Mouse (Mus musculus) forebrain, embryonic 13.5 days (tissue): ENCODE measurements around the gene Nif3l1. TPM values are rescaled to one million over a fixed set of nuclear protein-coding genes. Genes with fewer than 3 reads are reported as not detected.
A peak's percentile ranks its signal among the peaks of the same experiment; 100 is the strongest.

ENCODE experiments used
- ATAC-seq: fragments of 200-750 bp; cut with Nextera tagmentation; 2 replicates; pipeline ENCODE4 v1.8.0; 2017
- H3K27ac ChIP-seq: fragments of 300-500 bp; sonication (generic); 2 replicates; pipeline ENCODE4 v1.5.1; 2015; ENCODE audit warnings: inconsistent platforms, mild to moderate bottlenecking, moderate library complexity
- H3K27me3 ChIP-seq: fragments of 300-500 bp; sonication (generic); 2 replicates; pipeline ENCODE4 v1.6.1; 2015; ENCODE audit warnings: mild to moderate bottlenecking, inconsistent platforms
- H3K36me3 ChIP-seq: fragments of 300-500 bp; sonication (generic); 2 replicates; pipeline ENCODE4 v1.6.1; 2015; ENCODE audit warnings: mild to moderate bottlenecking, inconsistent platforms; ENCODE audit not compliant: poor library complexity, severe bottlenecking
- H3K4me1 ChIP-seq: fragments of 300-500 bp; sonication (generic); 2 replicates; pipeline ENCODE4 v1.6.1; 2015; ENCODE audit warnings: inconsistent platforms
- H3K4me2 ChIP-seq: fragments of 300-500 bp; sonication (generic); 2 replicates; pipeline ENCODE4 v1.6.1; 2015; ENCODE audit warnings: inconsistent platforms, mild to moderate bottlenecking, moderate library complexity
- H3K4me3 ChIP-seq: fragments of 300-500 bp; sonication (generic); 2 replicates; pipeline ENCODE4 v1.5.1; 2015; ENCODE audit warnings: mild to moderate bottlenecking, inconsistent platforms
- H3K9ac ChIP-seq: fragments of 300-500 bp; sonication (generic); 2 replicates; pipeline ENCODE4 v1.6.1; 2015; ENCODE audit warnings: mild to moderate bottlenecking, inconsistent platforms
- H3K9me3 ChIP-seq: fragments of 300-500 bp; sonication (generic); replicated peaks from 2 replicates; pipeline ENCODE4 v1.6.1; 2016; ENCODE audit warnings: inconsistent platforms
- WGBS: fragments of 180-500 bp; shearing (Covaris S2); methylation state at CpG from one replicate; pipeline ENCODE4 v1.1.7; 2015; 5-methylcytosine and 5-hydroxymethylcytosine counted together
- polyA plus RNA-seq: library from polyadenylated mRNA; unstranded; fragments of >200 nt; fragmentation: Nextera tagmentation; extraction: Ambion mirVana; gene quantifications from 2 replicates; pipeline ENCODE4 v1.2.1, GENCODE M21; 2015

Gene Nif3l1
- polyA plus RNA-seq: 64.1 and 64.8 TPM in 2 replicates

DNA sequence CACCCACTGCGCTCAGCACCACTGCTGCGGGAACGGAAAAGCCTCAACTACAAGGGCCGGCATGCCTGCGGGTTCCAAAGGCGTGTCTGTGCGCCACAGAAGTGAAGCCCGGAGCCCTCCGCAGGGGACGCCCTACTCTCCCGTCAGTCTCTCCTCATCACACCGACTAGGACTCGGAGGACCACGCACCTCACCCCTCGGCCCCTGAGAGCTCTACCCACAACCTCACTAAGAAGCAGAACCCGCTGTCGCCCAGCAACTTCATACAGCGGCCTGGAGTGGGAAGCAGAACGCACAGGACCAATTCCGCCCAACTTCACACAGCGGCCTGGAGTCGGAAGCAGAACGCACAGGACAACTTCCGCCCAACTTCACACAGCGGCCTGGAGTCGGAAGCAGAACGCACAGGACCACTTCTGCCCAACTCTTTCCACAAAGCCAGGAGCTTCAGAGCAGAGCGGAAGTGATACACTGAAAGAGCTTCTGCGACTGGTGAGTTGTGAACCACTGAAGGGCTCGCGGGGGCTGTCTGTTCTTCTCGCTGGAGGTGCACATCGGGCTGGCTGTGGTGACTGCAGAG, at the start of gene Nif3l1, which contains the start of gene Ppil3:
Nif3l1 (plus strand) TSS at position 9 of the 580 bp plus-strand sequence.
Ppil3 (minus strand) TSS at position 344 of the 580 bp plus-strand sequence.
- H3K4me2 ChIP-seq: peak within 1 kb of the TSS; percentile 69
- H3K27me3 ChIP-seq: no peaks in the 10 kb centered on the region
- peak within 1 kb of the TSS; percentile 88 for H3K27ac ChIP-seq
- H3K4me3 ChIP-seq: peak within 1 kb of the TSS; percentile 68
- ATAC-seq: peak; percentile 97
- no peaks in the 10 kb centered on the region for H3K9me3 ChIP-seq
- peaks cover 34% of the 10 kb centered on the region for H3K36me3 ChIP-seq
- H3K4me1 ChIP-seq: peaks cover 20% of the 10 kb centered on the region
- H3K9ac ChIP-seq: peak within 1 kb of the TSS; percentile 85
- WGBS: under 1% methylated on average over 33 of the region's 33 CpGs

DNA sequence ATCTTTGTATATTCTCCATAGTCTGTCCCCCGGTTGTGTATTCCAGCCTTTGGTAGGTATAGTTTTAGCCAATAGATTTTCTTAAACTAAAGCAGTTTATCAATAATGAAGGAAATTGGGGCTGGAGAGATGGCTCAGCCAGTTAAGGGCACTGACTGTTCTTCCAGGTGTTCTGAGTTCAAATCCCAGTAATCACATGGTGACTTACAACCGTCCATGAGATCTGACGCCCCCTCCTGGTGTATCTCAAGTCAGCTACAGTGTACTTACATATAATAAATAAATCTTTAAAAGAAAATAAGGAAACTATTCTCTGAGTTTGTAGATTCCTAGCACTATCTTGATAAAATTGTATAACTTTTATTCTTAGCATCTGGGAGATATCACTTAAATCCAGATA, 49.6 kb upstream of the Nif3l1 start:
- no peak for ATAC-seq
- H3K4me1 ChIP-seq: peaks cover 24% of the 10 kb centered on the region
- H3K4me3 ChIP-seq: no peak overlapping the region
- H3K36me3 ChIP-seq: peaks cover 55% of the 10 kb centered on the region
- WGBS: 93% methylated on average over 3 of the region's 3 CpGs
- no peak overlapping the region for H3K27ac ChIP-seq
- no peak overlapping the region for H3K4me2 ChIP-seq
- H3K9me3 ChIP-seq: no peaks in the 10 kb centered on the region
- H3K27me3 ChIP-seq: no peaks in the 10 kb centered on the region
- no peak overlapping the region for H3K9ac ChIP-seq

DNA sequence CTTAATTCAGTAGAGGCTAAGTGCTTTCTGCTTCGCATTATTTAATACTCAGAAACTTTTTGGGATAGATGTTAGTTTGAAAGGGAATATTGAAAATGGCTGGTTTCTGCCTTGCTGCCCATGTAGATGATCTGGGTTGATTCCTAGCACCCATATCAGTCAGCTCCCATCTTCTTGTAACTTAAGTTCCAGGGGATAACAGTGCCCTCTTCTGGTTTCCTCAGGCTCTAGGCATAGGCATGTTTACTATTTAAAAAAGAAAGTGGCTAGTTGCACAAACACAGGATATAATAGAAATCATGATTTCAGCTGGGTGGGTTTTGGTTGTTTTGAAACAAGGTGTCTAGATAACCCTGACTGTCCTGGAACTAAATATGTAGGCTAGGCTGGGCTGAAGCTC, 48.8 kb upstream of the Nif3l1 start:
- peaks cover 24% of the 10 kb centered on the region for H3K4me1 ChIP-seq
- no peaks in the 10 kb centered on the region for H3K9me3 ChIP-seq
- WGBS: 89% methylated on average over 1 of the region's 1 CpGs
- no peak overlapping the region for H3K9ac ChIP-seq
- H3K4me2 ChIP-seq: no peak overlapping the region
- H3K27ac ChIP-seq: no peak overlapping the region
- H3K4me3 ChIP-seq: no peak overlapping the region
- ATAC-seq: no peak
- H3K27me3 ChIP-seq: no peaks in the 10 kb centered on the region
- peaks cover 63% of the 10 kb centered on the region for H3K36me3 ChIP-seq

DNA sequence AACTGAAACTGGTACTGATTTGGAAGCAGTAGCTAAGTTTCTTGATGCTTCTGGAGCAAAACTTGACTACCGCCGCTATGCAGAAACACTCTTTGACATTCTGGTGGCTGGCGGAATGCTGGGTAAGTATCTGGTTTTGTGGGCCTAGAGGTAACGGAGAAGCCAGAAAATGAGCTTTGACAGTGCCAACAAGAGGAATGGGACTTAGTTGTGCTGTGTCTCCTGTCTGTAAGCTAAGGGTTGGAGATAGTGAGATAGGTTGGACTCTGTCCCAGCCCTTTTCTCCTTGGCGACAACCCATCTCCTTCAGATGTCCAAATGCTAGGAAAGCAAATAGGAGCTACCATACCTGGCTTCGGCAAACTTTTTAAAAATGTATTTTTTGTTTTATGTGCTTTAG, 47.2 kb upstream of the Nif3l1 start:
- Histone ChIP-seq H3K9ac (no peak overlapping the region), H3K4me1 (peaks cover 14% of the 10 kb centered on the region), H3K9me3 (no peaks in the 10 kb centered on the region), H3K36me3 (peaks cover 78% of the 10 kb centered on the region), H3K27ac (no peak overlapping the region), H3K27me3 (no peaks in the 10 kb centered on the region), H3K4me2 (no peak overlapping the region), H3K4me3 (no peak overlapping the region)
- 93% methylated on average over 6 of the region's 6 CpGs for WGBS
- no peak for ATAC-seq

DNA sequence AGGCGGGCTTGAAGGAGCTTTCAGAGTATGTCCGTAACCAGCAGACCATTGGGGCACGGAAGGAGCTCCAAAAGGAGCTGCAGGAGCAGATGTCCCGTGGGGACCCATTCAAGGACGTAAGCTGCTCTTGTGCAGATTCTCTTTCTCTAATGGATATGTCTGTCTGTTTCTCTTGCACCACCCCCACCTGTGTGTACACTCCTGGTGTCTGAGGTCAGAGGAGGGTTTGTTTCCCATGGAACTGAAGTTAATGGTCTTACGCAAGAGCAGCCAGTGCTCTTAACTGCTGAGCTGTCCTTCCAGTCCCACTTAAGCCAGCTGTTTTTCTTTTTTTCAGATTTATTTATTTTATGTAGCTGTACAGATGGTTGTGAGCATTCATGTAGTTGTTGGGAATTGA, 43.6 kb upstream of the Nif3l1 start:
- Histone ChIP-seq H3K36me3 (peaks cover 88% of the 10 kb centered on the region), H3K4me1 (no peaks in the 10 kb centered on the region), H3K27ac (no peak overlapping the region), H3K9me3 (no peaks in the 10 kb centered on the region), H3K4me2 (no peak overlapping the region), H3K4me3 (no peak overlapping the region), H3K27me3 (no peaks in the 10 kb centered on the region), H3K9ac (no peak overlapping the region)
- ATAC-seq: no peak
- WGBS: 91% methylated on average over 6 of the region's 6 CpGs

DNA sequence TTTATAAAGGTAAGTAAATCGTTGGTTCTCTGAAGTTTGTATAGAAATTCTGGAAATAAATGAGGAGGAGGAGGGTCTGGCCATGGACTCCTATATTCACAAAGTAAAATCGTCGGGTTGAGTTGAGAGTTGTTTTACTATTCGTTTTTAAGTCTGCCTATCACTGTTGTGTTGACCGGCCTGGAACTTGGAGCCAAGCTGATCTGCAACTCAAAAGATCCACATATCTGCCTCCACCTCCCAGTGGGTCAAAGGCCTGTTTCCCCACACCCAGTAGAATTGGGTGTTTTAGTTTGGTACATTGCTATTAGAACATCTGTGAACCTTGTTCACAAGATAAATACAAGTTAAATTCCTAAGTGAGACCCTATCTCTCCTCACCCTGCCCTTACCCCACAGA, 41.2 kb upstream of the Nif3l1 start:
- H3K9me3 ChIP-seq: no peaks in the 10 kb centered on the region
- no peaks in the 10 kb centered on the region for H3K4me1 ChIP-seq
- no peak overlapping the region for H3K9ac ChIP-seq
- 96% methylated on average over 5 of the region's 5 CpGs for WGBS
- no peak overlapping the region for H3K27ac ChIP-seq
- no peaks in the 10 kb centered on the region for H3K27me3 ChIP-seq
- H3K4me2 ChIP-seq: no peak overlapping the region
- H3K36me3 ChIP-seq: peaks cover 81% of the 10 kb centered on the region
- no peak for ATAC-seq
- no peak overlapping the region for H3K4me3 ChIP-seq

DNA sequence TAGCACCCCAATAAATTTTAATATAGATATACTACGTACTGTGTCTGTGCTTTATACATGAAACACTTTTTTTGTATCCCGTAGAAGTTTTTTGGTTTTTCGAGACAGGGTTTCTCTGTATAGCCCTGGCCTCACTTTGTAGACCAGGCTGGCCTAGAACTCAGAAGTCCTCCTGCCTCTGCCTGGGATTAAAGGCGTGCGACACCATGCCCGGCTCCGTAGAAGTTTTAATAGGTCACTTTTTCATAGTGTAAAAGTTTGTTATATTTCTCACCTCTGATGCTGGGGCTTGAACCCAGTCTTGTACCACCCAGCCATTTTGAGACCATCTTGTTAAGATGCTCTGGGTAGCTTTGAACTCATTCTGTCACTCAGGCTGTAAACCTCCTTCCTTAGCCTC, 37.6 kb upstream of the Nif3l1 start:
- H3K4me3 ChIP-seq: no peak overlapping the region
- peaks cover 76% of the 10 kb centered on the region for H3K36me3 ChIP-seq
- no peaks in the 10 kb centered on the region for H3K9me3 ChIP-seq
- H3K4me1 ChIP-seq: no peaks in the 10 kb centered on the region
- no peaks in the 10 kb centered on the region for H3K27me3 ChIP-seq
- H3K9ac ChIP-seq: no peak overlapping the region
- no peak overlapping the region for H3K27ac ChIP-seq
- 95% methylated on average over 7 of the region's 7 CpGs for WGBS
- no peak for ATAC-seq
- no peak overlapping the region for H3K4me2 ChIP-seq

DNA sequence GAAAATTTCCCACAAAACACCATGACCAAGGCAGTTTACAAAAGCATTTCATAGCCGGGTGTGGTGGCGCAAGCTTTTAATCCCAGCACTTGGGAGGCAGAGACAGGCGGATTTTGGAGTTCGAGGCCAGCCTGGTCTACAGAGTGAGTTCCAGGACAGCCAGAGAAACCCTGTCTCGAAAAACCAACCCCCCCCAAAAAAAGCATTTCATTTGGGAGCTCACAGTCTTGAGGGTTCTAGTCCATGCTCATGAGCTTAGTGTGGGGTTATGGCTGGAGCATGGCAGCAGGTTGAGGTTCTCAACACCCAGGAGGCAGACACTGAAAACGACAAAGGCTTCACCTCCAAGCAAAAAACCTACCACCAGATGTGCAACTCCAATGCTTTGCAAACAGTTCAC, 36.8 kb upstream of the Nif3l1 start:
- 89% methylated on average over 6 of the region's 6 CpGs for WGBS
- H3K27me3 ChIP-seq: no peaks in the 10 kb centered on the region
- peaks cover 75% of the 10 kb centered on the region for H3K36me3 ChIP-seq
- no peaks in the 10 kb centered on the region for H3K9me3 ChIP-seq
- H3K27ac ChIP-seq: no peak overlapping the region
- no peak overlapping the region for H3K4me3 ChIP-seq
- no peak overlapping the region for H3K9ac ChIP-seq
- H3K4me1 ChIP-seq: no peaks in the 10 kb centered on the region
- no peak overlapping the region for H3K4me2 ChIP-seq
- ATAC-seq: no peak

DNA sequence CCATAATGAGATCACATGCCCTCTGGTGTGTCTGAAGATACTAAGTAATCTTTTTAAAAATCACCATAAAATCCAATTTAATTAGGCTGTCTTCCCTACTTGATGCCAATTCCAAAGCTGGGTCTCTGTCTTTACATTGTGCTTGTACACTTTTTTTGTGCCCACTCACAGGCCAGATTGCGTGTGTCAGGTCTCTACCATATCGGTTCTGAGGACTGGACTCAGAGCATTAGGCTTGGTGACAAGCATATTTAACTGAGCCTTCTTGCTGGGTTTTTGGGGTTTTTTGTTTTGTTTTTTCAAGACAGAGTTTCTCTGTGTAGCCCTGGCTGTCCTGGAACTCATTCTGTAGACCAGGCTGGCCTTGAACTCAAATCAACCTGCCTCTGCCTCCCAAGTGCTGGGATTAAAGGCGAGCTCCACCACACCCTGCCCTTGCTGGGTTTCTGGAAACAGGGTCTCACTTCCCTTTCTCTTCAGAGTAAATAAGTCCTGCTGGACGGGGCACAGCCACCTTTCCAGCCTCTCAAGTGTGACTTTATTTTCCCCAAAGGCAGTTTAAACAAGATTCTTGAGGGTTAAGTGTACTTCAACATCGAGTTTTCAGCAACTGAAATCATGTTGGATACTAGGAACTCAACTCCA, 35.3 kb upstream of the Nif3l1 start:
- H3K4me3 ChIP-seq: no peak overlapping the region
- no peak overlapping the region for H3K27ac ChIP-seq
- H3K36me3 ChIP-seq: peaks cover 75% of the 10 kb centered on the region
- ATAC-seq: peak; percentile 50; the same call in 1 of the 2 replicates
- 81% methylated on average over 5 of the region's 5 CpGs for WGBS
- H3K9ac ChIP-seq: no peak overlapping the region
- H3K27me3 ChIP-seq: no peaks in the 10 kb centered on the region
- no peaks in the 10 kb centered on the region for H3K4me1 ChIP-seq
- no peak overlapping the region for H3K4me2 ChIP-seq
- no peaks in the 10 kb centered on the region for H3K9me3 ChIP-seq

DNA sequence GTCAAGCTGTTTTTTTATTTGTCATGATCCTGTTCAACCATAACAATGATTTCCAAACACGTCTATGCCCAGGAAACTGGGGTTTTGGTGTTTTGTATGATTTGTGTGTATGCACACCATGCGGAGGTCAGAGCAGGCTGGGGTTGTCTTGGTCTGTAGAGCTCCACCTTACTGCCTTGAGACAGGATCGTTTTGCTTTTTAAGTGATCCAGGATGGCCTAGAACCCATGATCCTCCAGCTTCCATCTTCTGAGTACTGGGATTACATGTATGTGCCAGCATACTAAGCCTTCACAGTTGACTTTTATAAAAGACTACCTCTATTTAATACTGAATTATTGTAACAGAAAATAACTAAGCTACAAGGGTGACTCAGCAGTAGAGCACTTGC, 34.8 kb upstream of the Nif3l1 start:
- Histone ChIP-seq H3K27ac (no peak overlapping the region), H3K9ac (no peak overlapping the region), H3K9me3 (no peaks in the 10 kb centered on the region), H3K4me2 (no peak overlapping the region), H3K4me3 (no peak overlapping the region), H3K36me3 (peaks cover 79% of the 10 kb centered on the region), H3K27me3 (no peaks in the 10 kb centered on the region), H3K4me1 (no peaks in the 10 kb centered on the region)
- ATAC-seq: no peak
- 80% methylated on average over 3 of the region's 3 CpGs for WGBS

DNA sequence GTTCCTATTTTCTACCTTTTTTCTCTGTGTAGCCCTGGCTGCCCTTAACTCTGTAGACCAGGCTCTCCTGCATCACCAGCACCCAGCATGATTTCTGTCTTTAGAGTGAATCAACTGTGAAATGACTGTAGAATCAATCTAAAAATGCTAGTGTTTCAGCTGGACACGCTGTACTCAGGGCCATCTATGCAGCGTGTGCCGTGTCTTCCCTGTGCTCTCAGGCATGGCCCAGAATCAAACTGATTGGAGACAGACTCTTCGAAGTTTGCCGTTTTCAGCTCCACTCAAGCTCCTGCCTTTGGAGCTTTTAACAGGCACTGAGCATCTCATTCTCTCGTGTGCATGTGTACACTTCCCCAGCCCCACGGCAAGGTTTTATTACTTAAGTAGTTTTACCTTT, 34.2 kb upstream of the Nif3l1 start:
- no peaks in the 10 kb centered on the region for H3K4me1 ChIP-seq
- no peak overlapping the region for H3K27ac ChIP-seq
- ATAC-seq: no peak
- no peak overlapping the region for H3K9ac ChIP-seq
- H3K4me3 ChIP-seq: no peak overlapping the region
- no peaks in the 10 kb centered on the region for H3K27me3 ChIP-seq
- peaks cover 80% of the 10 kb centered on the region for H3K36me3 ChIP-seq
- no peak overlapping the region for H3K4me2 ChIP-seq
- 96% methylated on average over 7 of the region's 7 CpGs for WGBS
- no peaks in the 10 kb centered on the region for H3K9me3 ChIP-seq

DNA sequence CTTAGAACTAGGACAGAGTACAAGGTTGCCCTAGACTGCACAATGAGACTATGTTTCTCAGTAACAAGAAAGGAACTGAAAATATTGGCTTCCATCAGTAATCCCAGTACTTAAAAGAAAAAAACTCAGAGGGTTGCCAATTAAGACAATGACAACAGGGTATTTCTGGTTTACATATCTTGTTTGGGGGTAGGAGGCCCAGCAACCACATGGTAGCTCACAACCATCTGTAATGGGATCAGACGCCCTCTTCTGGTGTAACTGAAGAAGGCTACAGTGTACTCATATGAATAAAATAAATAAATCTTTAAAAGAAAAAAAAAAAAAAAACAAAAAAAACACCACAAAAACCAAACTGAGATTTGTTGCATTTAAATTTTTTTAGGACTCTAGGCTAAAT, 29.5 kb upstream of the Nif3l1 start:
- no peak for ATAC-seq
- H3K27me3 ChIP-seq: no peaks in the 10 kb centered on the region

DNA sequence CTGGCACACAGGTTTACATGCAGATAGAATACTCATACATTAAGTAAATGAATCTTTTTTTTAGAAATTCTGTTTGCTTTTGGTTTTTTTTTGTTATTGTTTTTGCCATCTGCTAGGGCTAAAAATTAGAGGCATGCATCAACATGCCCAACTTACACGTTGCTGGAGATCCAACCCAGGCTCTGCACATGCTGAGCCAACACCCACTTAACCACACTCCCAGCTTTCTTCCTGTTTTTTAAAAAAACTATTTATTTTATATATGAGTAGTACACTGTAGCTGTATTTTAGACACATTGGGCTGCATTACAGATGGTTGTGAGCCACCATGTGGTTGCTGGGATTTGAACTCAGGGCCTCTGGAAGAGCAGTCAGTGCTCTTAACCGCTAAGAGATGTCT, 28.9 kb upstream of the Nif3l1 start:
- Histone ChIP-seq H3K27ac (no peak overlapping the region), H3K36me3 (peaks cover 87% of the 10 kb centered on the region), H3K9ac (no peak overlapping the region), H3K4me1 (peaks cover 3% of the 10 kb centered on the region), H3K4me3 (no peak overlapping the region), H3K27me3 (no peaks in the 10 kb centered on the region), H3K4me2 (no peak overlapping the region), H3K9me3 (no peaks in the 10 kb centered on the region)
- no peak for ATAC-seq
- WGBS: 92% methylated on average over 2 of the region's 2 CpGs

More for the DNA sequence above, 29.5 kb upstream of the Nif3l1 start:
- Histone ChIP-seq H3K4me3 (no peak overlapping the region), H3K4me2 (no peak overlapping the region), H3K9me3 (no peaks in the 10 kb centered on the region), H3K4me1 (no peaks in the 10 kb centered on the region), H3K36me3 (peaks cover 90% of the 10 kb centered on the region), H3K27ac (no peak overlapping the region), H3K9ac (no peak overlapping the region)
- 19% methylated on average over 1 of the region's 1 CpGs for WGBS
